Mouse (Mus musculus) megakaryocyte, embryonic 14.5 days (primary cell): Measurements from ENCODE around the gene Gm20388.

Experiments
- FLI1 ChIP-seq: IDR thresholded peaks from 2 replicates; pipeline ENCODE4 v1.6.1; 2012; ENCODE audit warnings: low read length, inconsistent platforms, mixed read lengths
- GATA1 ChIP-seq: IDR thresholded peaks from 3 replicates; pipeline ENCODE4 v1.6.1; 2012; ENCODE audit warnings: mixed read lengths, low read length, inconsistent platforms, borderline replicate concordance

DNA sequence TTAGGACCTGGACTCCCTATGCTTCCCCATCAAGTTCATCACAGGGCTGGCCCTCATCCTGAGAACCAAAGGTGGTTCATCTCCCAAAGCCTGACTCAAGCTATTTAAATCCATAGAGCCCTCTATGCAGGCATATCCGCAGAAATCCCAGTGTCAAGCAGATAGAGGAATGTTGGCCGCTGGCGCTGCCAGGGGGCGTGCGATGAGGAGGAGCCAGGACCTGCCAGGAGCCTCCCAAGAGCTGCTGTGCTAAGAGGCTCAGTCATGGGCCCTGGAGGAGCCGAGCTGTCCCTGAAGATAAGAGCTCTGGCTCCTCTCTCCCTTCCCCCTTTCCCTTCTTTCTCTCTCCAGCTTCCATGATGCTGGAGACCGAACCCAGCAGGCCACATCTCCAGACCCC is 1075.4 kb downstream of the Gm20388 start:
- no peak for TF ChIP-seq GATA1
- TF ChIP-seq FLI1, result no peak
